Mouse (Mus musculus): ENCODE results near the gene Mad1l1. TPM values are rescaled to one million over a fixed set of nuclear protein-coding genes. Genes with fewer than 3 reads are reported as not detected.

Mad1l1 gene
- polyA plus RNA-seq, 1 experiment from 2014 or later = 27.2 TPM

- WGBS = 87% methylated on average over 4 of the region's 4 CpGs
- Histone ChIP-seq H3K36me3 (ENCODE audit: control insufficient read depth, insufficient read depth, low read length) (no peaks in the 10 kb centered on the region), H3K4me3 (ENCODE audit: low read depth, low read length) (no peak overlapping the region), H3K27me3 (ENCODE audit: control insufficient read depth, insufficient read depth, low read length) (no peaks in the 10 kb centered on the region), H3K27ac (ENCODE audit: low read depth, low read length) (no peak overlapping the region), H3K9me3 (ENCODE audit: control insufficient read depth, low read length) (no peaks in the 10 kb centered on the region), H3K4me1 (ENCODE audit: control insufficient read depth, insufficient read depth, low read length) (peaks cover under 1% of the 10 kb centered on the region), H3K9ac (replicated peaks; ENCODE audit: low read depth, low read length) (no peak overlapping the region), H3K4me2 (ENCODE audit: low read depth, low read length) (no peak overlapping the region)
- ATAC-seq (ENCODE audit: low read depth) = no peak
Measured at GRCm38 (mm10) chr5:140141336-140141735, 180.0 kb downstream of the Mad1l1 start.

GRCm38 (mm10) chr5:140140214-140140613 is 181.1 kb downstream of the Mad1l1 start:
- no peak overlapping the region for H3K27ac ChIP-seq (ENCODE audit: low read depth, low read length)
- no peak for ATAC-seq (ENCODE audit: low read depth)
- H3K9ac ChIP-seq (replicated peaks; ENCODE audit: low read depth, low read length) = no peak overlapping the region
- peaks cover 7% of the 10 kb centered on the region for H3K4me1 ChIP-seq (ENCODE audit: control insufficient read depth, insufficient read depth, low read length)
- H3K27me3 ChIP-seq (ENCODE audit: control insufficient read depth, insufficient read depth, low read length) = no peaks in the 10 kb centered on the region
- H3K4me3 ChIP-seq (ENCODE audit: low read depth, low read length) = no peak overlapping the region
- no peaks in the 10 kb centered on the region for H3K36me3 ChIP-seq (ENCODE audit: control insufficient read depth, insufficient read depth, low read length)
- H3K9me3 ChIP-seq (ENCODE audit: control insufficient read depth, low read length) = no peaks in the 10 kb centered on the region
- no peak overlapping the region for H3K4me2 ChIP-seq (ENCODE audit: low read depth, low read length)

- Histone ChIP-seq H3K4me3 (ENCODE audit: low read depth, low read length) (no peak overlapping the region), H3K4me2 (ENCODE audit: low read depth, low read length) (no peak overlapping the region), H3K27me3 (ENCODE audit: control insufficient read depth, insufficient read depth, low read length) (no peaks in the 10 kb centered on the region), H3K4me1 (ENCODE audit: control insufficient read depth, insufficient read depth, low read length) (peaks cover 7% of the 10 kb centered on the region), H3K27ac (ENCODE audit: low read depth, low read length) (peak overlapping the region; percentile 29; the same call in 1 of the 2 replicates), H3K9ac (replicated peaks; ENCODE audit: low read depth, low read length) (no peak overlapping the region), H3K9me3 (ENCODE audit: control insufficient read depth, low read length) (no peaks in the 10 kb centered on the region), H3K36me3 (ENCODE audit: control insufficient read depth, insufficient read depth, low read length) (no peaks in the 10 kb centered on the region)
- WGBS = 80% methylated on average over 8 of the region's 8 CpGs
- no peak for ATAC-seq (ENCODE audit: low read depth)
Measured at GRCm38 (mm10) chr5:140135734-140136625, 185.4 kb downstream of the Mad1l1 start.

- no peak overlapping the region for H3K9ac ChIP-seq (replicated peaks; ENCODE audit: low read depth, low read length)
- H3K27ac ChIP-seq (ENCODE audit: low read depth, low read length) = no peak overlapping the region
- H3K27me3 ChIP-seq (ENCODE audit: control insufficient read depth, insufficient read depth, low read length) = no peaks in the 10 kb centered on the region
- H3K4me1 ChIP-seq (ENCODE audit: control insufficient read depth, insufficient read depth, low read length) = peaks cover 16% of the 10 kb centered on the region
- no peak overlapping the region for H3K4me2 ChIP-seq (ENCODE audit: low read depth, low read length)
- WGBS = 64% methylated on average over 7 of the region's 7 CpGs
- no peaks in the 10 kb centered on the region for H3K9me3 ChIP-seq (ENCODE audit: control insufficient read depth, low read length)
- no peak for ATAC-seq (ENCODE audit: low read depth)
- no peak overlapping the region for H3K4me3 ChIP-seq (ENCODE audit: low read depth, low read length)
- no peaks in the 10 kb centered on the region for H3K36me3 ChIP-seq (ENCODE audit: control insufficient read depth, insufficient read depth, low read length)
Measured at GRCm38 (mm10) chr5:140134021-140134420, 187.3 kb downstream of the Mad1l1 start.

GRCm38 (mm10) chr5:140128414-140128981 is 192.9 kb downstream of the Mad1l1 start:
- ATAC-seq (ENCODE audit: low read depth) = peak; percentile 80
- H3K27ac ChIP-seq (ENCODE audit: low read depth, low read length) = peak overlapping the region; percentile 63
- WGBS = 20% methylated on average over 9 of the region's 9 CpGs
- H3K36me3 ChIP-seq (ENCODE audit: control insufficient read depth, insufficient read depth, low read length) = no peaks in the 10 kb centered on the region
- peaks cover 19% of the 10 kb centered on the region for H3K4me1 ChIP-seq (ENCODE audit: control insufficient read depth, insufficient read depth, low read length)
- H3K27me3 ChIP-seq (ENCODE audit: control insufficient read depth, insufficient read depth, low read length) = no peaks in the 10 kb centered on the region
- no peaks in the 10 kb centered on the region for H3K9me3 ChIP-seq (ENCODE audit: control insufficient read depth, low read length)
- peak overlapping the region; percentile 21; the same call in 1 of the 2 replicates for H3K9ac ChIP-seq (replicated peaks; ENCODE audit: low read depth, low read length)
- H3K4me3 ChIP-seq (ENCODE audit: low read depth, low read length) = no peak overlapping the region
- no peak overlapping the region; the same call in 1 of the 2 replicates for H3K4me2 ChIP-seq (ENCODE audit: low read depth, low read length)

- H3K4me1 ChIP-seq (ENCODE audit: control insufficient read depth, insufficient read depth, low read length) = peaks cover 19% of the 10 kb centered on the region
- ATAC-seq (ENCODE audit: low read depth) = peak; percentile 54
- no peaks in the 10 kb centered on the region for H3K36me3 ChIP-seq (ENCODE audit: control insufficient read depth, insufficient read depth, low read length)
- no peaks in the 10 kb centered on the region for H3K27me3 ChIP-seq (ENCODE audit: control insufficient read depth, insufficient read depth, low read length)
- H3K9me3 ChIP-seq (ENCODE audit: control insufficient read depth, low read length) = no peaks in the 10 kb centered on the region
- no peak overlapping the region for H3K9ac ChIP-seq (replicated peaks; ENCODE audit: low read depth, low read length)
- peak overlapping the region; percentile 63; the same call in 1 of the 2 replicates for H3K27ac ChIP-seq (ENCODE audit: low read depth, low read length)
- H3K4me2 ChIP-seq (ENCODE audit: low read depth, low read length) = no peak overlapping the region
- WGBS = 36% methylated on average over 7 of the region's 7 CpGs
- no peak overlapping the region for H3K4me3 ChIP-seq (ENCODE audit: low read depth, low read length)
Measured at GRCm38 (mm10) chr5:140127981-140128380, 193.4 kb downstream of the Mad1l1 start.

GRCm38 (mm10) chr5:140124626-140125025 is 196.7 kb downstream of the Mad1l1 start:
- peaks cover 28% of the 10 kb centered on the region for H3K4me1 ChIP-seq (ENCODE audit: control insufficient read depth, insufficient read depth, low read length)
- H3K9me3 ChIP-seq (ENCODE audit: control insufficient read depth, low read length) = no peaks in the 10 kb centered on the region
- no peak overlapping the region for H3K4me2 ChIP-seq (ENCODE audit: low read depth, low read length)
- no peak for ATAC-seq (ENCODE audit: low read depth)
- H3K27ac ChIP-seq (ENCODE audit: low read depth, low read length) = no peak overlapping the region
- H3K36me3 ChIP-seq (ENCODE audit: control insufficient read depth, insufficient read depth, low read length) = no peaks in the 10 kb centered on the region
- WGBS = 91% methylated on average over 1 of the region's 1 CpGs
- H3K4me3 ChIP-seq (ENCODE audit: low read depth, low read length) = no peak overlapping the region
- no peaks in the 10 kb centered on the region for H3K27me3 ChIP-seq (ENCODE audit: control insufficient read depth, insufficient read depth, low read length)
- no peak overlapping the region for H3K9ac ChIP-seq (replicated peaks; ENCODE audit: low read depth, low read length)

- Histone ChIP-seq H3K27me3 (ENCODE audit: control insufficient read depth, insufficient read depth, low read length) (no peaks in the 10 kb centered on the region), H3K27ac (ENCODE audit: low read depth, low read length) (no peak overlapping the region), H3K4me2 (ENCODE audit: low read depth, low read length) (no peak overlapping the region), H3K9ac (replicated peaks; ENCODE audit: low read depth, low read length) (no peak overlapping the region), H3K4me1 (ENCODE audit: control insufficient read depth, insufficient read depth, low read length) (peaks cover 20% of the 10 kb centered on the region), H3K9me3 (ENCODE audit: control insufficient read depth, low read length) (no peaks in the 10 kb centered on the region), H3K4me3 (ENCODE audit: low read depth, low read length) (no peak overlapping the region), H3K36me3 (ENCODE audit: control insufficient read depth, insufficient read depth, low read length) (no peaks in the 10 kb centered on the region)
- WGBS = 73% methylated on average over 4 of the region's 4 CpGs
- no peak for ATAC-seq (ENCODE audit: low read depth)
Measured at GRCm38 (mm10) chr5:140123640-140124366, 197.5 kb downstream of the Mad1l1 start.

- WGBS = 40% methylated on average over 5 of the region's 5 CpGs
- H3K9ac ChIP-seq (replicated peaks; ENCODE audit: low read depth, low read length) = no peak overlapping the region
- H3K4me1 ChIP-seq (ENCODE audit: control insufficient read depth, insufficient read depth, low read length) = peaks cover 18% of the 10 kb centered on the region
Measured at GRCm38 (mm10) chr5:140123194-140123593, 198.2 kb downstream of the Mad1l1 start.

More at GRCm38 (mm10) chr5:140123194-140123593, 198.2 kb downstream of the Mad1l1 start:
- no peaks in the 10 kb centered on the region for H3K36me3 ChIP-seq (ENCODE audit: control insufficient read depth, insufficient read depth, low read length)
- H3K4me2 ChIP-seq (ENCODE audit: low read depth, low read length) = no peak overlapping the region
- ATAC-seq (ENCODE audit: low read depth) = no peak
- H3K4me3 ChIP-seq (ENCODE audit: low read depth, low read length) = no peak overlapping the region
- H3K27me3 ChIP-seq (ENCODE audit: control insufficient read depth, insufficient read depth, low read length) = no peaks in the 10 kb centered on the region
- H3K27ac ChIP-seq (ENCODE audit: low read depth, low read length) = no peak overlapping the region
- H3K9me3 ChIP-seq (ENCODE audit: control insufficient read depth, low read length) = no peaks in the 10 kb centered on the region

Data from neural tube, embryonic 14.5 days (tissue).